Mouse (Mus musculus) midbrain, embryonic 10.5 days (tissue): Measurements from ENCODE around the gene Sertad1. TPM values are rescaled to one million over a fixed set of nuclear protein-coding genes. Genes with fewer than 3 reads are reported as not detected.
"Not testable (repeated sequence)": the region's sequence is repeated elsewhere in the genome, so short reads cannot be mapped to it uniquely, and the experiment has no call there.

ENCODE experiments used
- DNase-seq: peaks from one replicate; pipeline ENCODE4 v3.0.0-alpha.2; 2017; ENCODE audit warnings: low spot score
- H3K27ac ChIP-seq: fragments of 300-500 bp; sonication (generic); replicated peaks from 2 replicates; pipeline ENCODE4 v1.5.1; 2016; ENCODE audit warnings: mild to moderate bottlenecking
- H3K27me3 ChIP-seq: fragments of 300-500 bp; sonication (generic); 2 replicates; pipeline ENCODE4 v1.6.1; 2016; ENCODE audit warnings: low read depth, mild to moderate bottlenecking; ENCODE audit not compliant: poor library complexity, severe bottlenecking
- H3K36me3 ChIP-seq: fragments of 300-500 bp; sonication (generic); 2 replicates; pipeline ENCODE4 v1.6.1; 2016; ENCODE audit warnings: mild to moderate bottlenecking, moderate library complexity
- H3K4me1 ChIP-seq: fragments of 300-500 bp; sonication (generic); 2 replicates; pipeline ENCODE4 v1.6.1; 2016
- H3K4me3 ChIP-seq: fragments of 300-500 bp; sonication (generic); 2 replicates; pipeline ENCODE4 v1.5.1; 2016; ENCODE audit warnings: mild to moderate bottlenecking, moderate library complexity
- H3K9me3 ChIP-seq: fragments of 300-500 bp; sonication (generic); replicated peaks from 2 replicates; pipeline ENCODE4 v1.6.1; 2016; ENCODE audit warnings: mild to moderate bottlenecking
- WGBS: fragments of 180-500 bp; shearing (Covaris S2); methylation state at CpG from one replicate; pipeline ENCODE4 v1.1.7; 2016; 5-methylcytosine and 5-hydroxymethylcytosine counted together
- polyA plus RNA-seq: library from polyadenylated mRNA; unstranded; fragments of >200 nt; fragmentation: Nextera tagmentation; extraction: Ambion mirVana; gene quantifications from 2 replicates; pipeline ENCODE4 v1.2.1, GENCODE M21; 2016

Sertad1 gene
- polyA plus RNA-seq, 1 experiment from 2014 or later, result 19.2 TPM

- no peak overlapping the region for H3K27ac ChIP-seq
- H3K4me3 ChIP-seq, result no peak overlapping the region
- H3K4me1 ChIP-seq, result peaks cover 35% of the 10 kb centered on the region
- no peaks in the 10 kb centered on the region for H3K9me3 ChIP-seq
- H3K27me3 ChIP-seq, result peaks cover 18% of the 10 kb centered on the region
- no peak for DNase-seq
- no peaks in the 10 kb centered on the region for H3K36me3 ChIP-seq
- 81% methylated on average over 7 of the region's 7 CpGs for WGBS
Measured at GRCm38 (mm10) chr7:27491856-27492255, 5.1 kb downstream of the Sertad1 start.

- H3K4me1 ChIP-seq, result peaks cover 27% of the 10 kb centered on the region
- WGBS, result 82% methylated on average over 3 of the region's 3 CpGs
- no peaks in the 10 kb centered on the region for H3K9me3 ChIP-seq
- no peak overlapping the region for H3K27ac ChIP-seq
- no peak overlapping the region for H3K4me3 ChIP-seq
- peaks cover 18% of the 10 kb centered on the region for H3K27me3 ChIP-seq
- DNase-seq, result no peak
- H3K36me3 ChIP-seq, result no peaks in the 10 kb centered on the region
Measured at GRCm38 (mm10) chr7:27493022-27493421, 6.3 kb downstream of the Sertad1 start.

GRCm38 (mm10) chr7:27493450-27493849, 6.7 kb downstream of the Sertad1 start:
- WGBS, result 86% methylated on average over 5 of the region's 5 CpGs
- no peak overlapping the region for H3K27ac ChIP-seq
- no peak for DNase-seq
- peaks cover 15% of the 10 kb centered on the region for H3K27me3 ChIP-seq
- H3K4me3 ChIP-seq, result no peak overlapping the region
- peaks cover 23% of the 10 kb centered on the region for H3K4me1 ChIP-seq
- no peaks in the 10 kb centered on the region for H3K9me3 ChIP-seq
- H3K36me3 ChIP-seq, result no peaks in the 10 kb centered on the region

GRCm38 (mm10) chr7:27494659-27495367, 8.1 kb downstream of the Sertad1 start:
- H3K4me1 ChIP-seq, result peaks cover 17% of the 10 kb centered on the region
- DNase-seq, H3K9me3 ChIP-seq, H3K27me3 ChIP-seq, H3K4me3 ChIP-seq, H3K27ac ChIP-seq, H3K36me3 ChIP-seq: not testable (repeated sequence)
- 84% methylated on average over 9 of the region's 9 CpGs for WGBS

- no peaks in the 10 kb centered on the region for H3K36me3 ChIP-seq
- no peaks in the 10 kb centered on the region for H3K27me3 ChIP-seq
- H3K9me3 ChIP-seq, result no peaks in the 10 kb centered on the region
- WGBS, result 52% methylated on average over 3 of the region's 3 CpGs
- H3K4me3 ChIP-seq, result no peak within 1 kb of the TSS
- DNase-seq, result no peak
- H3K27ac ChIP-seq, result no peak within 1 kb of the TSS
- no peaks in the 10 kb centered on the region for H3K4me1 ChIP-seq
Measured at GRCm38 (mm10) chr7:27499036-27499435, 12.3 kb downstream of the Sertad1 start, which contains the start of gene Prx. Gene Prx (plus strand): TSS chr7:27499324.

GRCm38 (mm10) chr7:27501620-27502019, 14.9 kb downstream of the Sertad1 start:
- Histone ChIP-seq H3K27me3 (no peaks in the 10 kb centered on the region), H3K9me3 (no peaks in the 10 kb centered on the region), H3K4me1 (peaks cover 4% of the 10 kb centered on the region), H3K36me3 (no peaks in the 10 kb centered on the region), H3K4me3 (no peak overlapping the region), H3K27ac (0 out of 2 replicates have a peak overlapping the region, but pooled peaks have one; percentile 17)
- DNase-seq, result no peak
- WGBS, result 74% methylated on average over 4 of the region's 4 CpGs

GRCm38 (mm10) chr7:27506765-27507370, 20.2 kb downstream of the Sertad1 start:
- 60% methylated on average over 9 of the region's 9 CpGs for WGBS
- Histone ChIP-seq H3K36me3 (no peaks in the 10 kb centered on the region), H3K27me3 (no peaks in the 10 kb centered on the region), H3K4me3 (peak overlapping the region; percentile 66), H3K9me3 (no peaks in the 10 kb centered on the region), H3K27ac (peak overlapping the region; percentile 96), H3K4me1 (peaks cover 26% of the 10 kb centered on the region)
- no peak for DNase-seq

- Histone ChIP-seq H3K27ac (peak overlapping the region; percentile 96), H3K4me3 (peak overlapping the region; percentile 66), H3K4me1 (peaks cover 26% of the 10 kb centered on the region), H3K36me3 (no peaks in the 10 kb centered on the region), H3K27me3 (no peaks in the 10 kb centered on the region), H3K9me3 (no peaks in the 10 kb centered on the region)
- peak; percentile 100 for DNase-seq
- WGBS, result under 1% methylated on average over 54 of the region's 54 CpGs
Measured at GRCm38 (mm10) chr7:27507711-27508647, 21.3 kb downstream of the Sertad1 start.

GRCm38 (mm10) chr7:27508648-27509005, 21.9 kb downstream of the Sertad1 start:
- Histone ChIP-seq H3K27ac (no peak overlapping the region; the same call in 1 of the 2 replicates), H3K9me3 (no peaks in the 10 kb centered on the region), H3K4me3 (peak overlapping the region; percentile 66), H3K4me1 (peaks cover 26% of the 10 kb centered on the region), H3K36me3 (no peaks in the 10 kb centered on the region), H3K27me3 (no peaks in the 10 kb centered on the region)
- DNase-seq, result peak; percentile 50
- 27% methylated on average over 6 of the region's 6 CpGs for WGBS

- H3K27me3 ChIP-seq, result no peaks in the 10 kb centered on the region
- no peak overlapping the region for H3K27ac ChIP-seq
- H3K4me3 ChIP-seq, result no peak overlapping the region
- peaks cover 26% of the 10 kb centered on the region for H3K4me1 ChIP-seq
- no peaks in the 10 kb centered on the region for H3K36me3 ChIP-seq
- 87% methylated on average over 2 of the region's 2 CpGs for WGBS
- H3K9me3 ChIP-seq, result no peaks in the 10 kb centered on the region
- DNase-seq, result no peak
Measured at GRCm38 (mm10) chr7:27510809-27511208, 24.1 kb downstream of the Sertad1 start.

- Histone ChIP-seq H3K4me3 (no peak overlapping the region), H3K4me1 (no peaks in the 10 kb centered on the region), H3K27me3 (no peaks in the 10 kb centered on the region), H3K36me3 (no peaks in the 10 kb centered on the region), H3K9me3 (peaks cover 7% of the 10 kb centered on the region), H3K27ac (no peak overlapping the region)
- WGBS, result 84% methylated on average over 9 of the region's 9 CpGs
- no peak for DNase-seq
Measured at GRCm38 (mm10) chr7:27514961-27515360, 28.3 kb downstream of the Sertad1 start.

- Histone ChIP-seq H3K4me3 (no peak overlapping the region), H3K9me3 (peaks cover 9% of the 10 kb centered on the region), H3K36me3 (no peaks in the 10 kb centered on the region), H3K4me1 (peaks cover 8% of the 10 kb centered on the region), H3K27ac (no peak overlapping the region), H3K27me3 (no peaks in the 10 kb centered on the region)
- 86% methylated on average over 9 of the region's 9 CpGs for WGBS
- DNase-seq, result no peak
Measured at GRCm38 (mm10) chr7:27518314-27518713, 31.6 kb downstream of the Sertad1 start.
